Mouse (Mus musculus) MEL (cell line): ENCODE results near the gene Olfr464. TPM values are rescaled to one million over a fixed set of nuclear protein-coding genes. Genes with fewer than 3 reads are reported as not detected.

ENCODE experiments used
- DNase-seq: peaks from one replicate; pipeline ENCODE4 v3.0.0; 2011; ENCODE audit warnings: low read depth, low spot score
- H3K27ac ChIP-seq: 2 replicates; pipeline ENCODE4 v1.5.1; 2012; ENCODE audit warnings: low read depth, mild to moderate bottlenecking, control low read depth, low read length, moderate library complexity; ENCODE audit not compliant: control insufficient read depth
- H3K27me3 ChIP-seq, 2 experiments: fragments of 150-350 bp in 1 of 2; sonication (generic) in 1 of 2; 2 replicates each; pipeline ENCODE4 v1.6.1; 2012; ENCODE audit warnings: low read length in 2 of 2, mild to moderate bottlenecking in 2 of 2, improper control_type of control experiment in 1 of 2, moderate library complexity in 1 of 2; ENCODE audit not compliant: insufficient read depth in 2 of 2, control insufficient read depth in 1 of 2
- H3K36me3 ChIP-seq, 2 experiments: 2 replicates each; pipeline ENCODE4 v1.6.1; 2012 to 2014; ENCODE audit warnings: low read length in 2 of 2, improper control_type of control experiment in 1 of 2, inconsistent platforms in 1 of 2, mild to moderate bottlenecking in 1 of 2; ENCODE audit not compliant: insufficient read depth in 2 of 2, control insufficient read depth in 1 of 2
- H3K4me1 ChIP-seq, 2 experiments: fragments of 150-350 bp in 1 of 2; sonication (generic) in 1 of 2; 2 replicates each; pipeline ENCODE4 v1.6.1; 2012; ENCODE audit warnings: low read length in 2 of 2, improper control_type of control experiment in 1 of 2, mild to moderate bottlenecking in 1 of 2; ENCODE audit not compliant: insufficient read depth in 2 of 2, control insufficient read depth in 1 of 2
- H3K4me3 ChIP-seq, 2 experiments: fragments of 150-350 bp in 1 of 2; sonication (generic) in 1 of 2; 2 replicates each; pipeline ENCODE4 v1.5.1; 2012; ENCODE audit warnings: low read depth in 2 of 2, low read length in 2 of 2, mild to moderate bottlenecking in 2 of 2, moderate library complexity in 2 of 2, control low read depth in 1 of 2, improper control_type of control experiment in 1 of 2; ENCODE audit not compliant: control insufficient read depth in 1 of 2, insufficient read depth in 1 of 2
- H3K79me2 ChIP-seq: 2 replicates; pipeline ENCODE4 v1.6.1; 2012; ENCODE audit warnings: mild to moderate bottlenecking, low read length, moderate library complexity; ENCODE audit not compliant: control insufficient read depth, poor library complexity, insufficient read depth
- H3K9ac ChIP-seq: 2 replicates; pipeline ENCODE4 v1.6.1; 2012; ENCODE audit warnings: low read depth, mild to moderate bottlenecking, control low read depth, low read length, moderate library complexity; ENCODE audit not compliant: control insufficient read depth, poor library complexity, severe bottlenecking
- H3K9me3 ChIP-seq: fragments of 150-350 bp; sonication (generic); replicated peaks from 2 replicates; pipeline ENCODE4 v1.6.1; 2012; ENCODE audit warnings: mild to moderate bottlenecking, low read length, improper control_type of control experiment, moderate library complexity; ENCODE audit not compliant: insufficient read depth
- E2F4 ChIP-seq: IDR thresholded peaks from 2 replicates; pipeline ENCODE4 v1.6.1; 2011; ENCODE audit warnings: low read depth, low read length, improper control_type of control experiment, borderline replicate concordance
- EP300 ChIP-seq, 2 experiments: IDR thresholded peaks; 2 replicates each; pipeline ENCODE4 v1.6.1; 2011; ENCODE audit warnings: improper control_type of control experiment in 2 of 2, low read length in 2 of 2, low read depth in 1 of 2, mild to moderate bottlenecking in 1 of 2
- HCFC1 ChIP-seq: IDR thresholded peaks from 2 replicates; pipeline ENCODE4 v1.6.1; 2012; ENCODE audit warnings: low read depth, mild to moderate bottlenecking, inconsistent platforms, low read length, improper control_type of control experiment, moderate library complexity
- JUND ChIP-seq: IDR thresholded peaks from 2 replicates; pipeline ENCODE4 v1.6.1; 2011; ENCODE audit warnings: low read depth, mild to moderate bottlenecking, improper control_type of control experiment, low read length
- KAT2A ChIP-seq: conservative IDR thresholded peaks from 2 replicates; pipeline ENCODE4 v1.6.1; 2012; ENCODE audit warnings: low read depth, low read length, improper control_type of control experiment, inconsistent platforms
- MAFK ChIP-seq: IDR thresholded peaks from 2 replicates; pipeline ENCODE4 v1.6.1; 2011; ENCODE audit warnings: low read depth, mild to moderate bottlenecking, low read length, improper control_type of control experiment, borderline replicate concordance
- MEF2A ChIP-seq: IDR thresholded peaks from 2 replicates; pipeline ENCODE4 v1.6.1; 2014; ENCODE audit warnings: low read depth, mild to moderate bottlenecking, inconsistent platforms, low read length, improper control_type of control experiment; ENCODE audit not compliant: poor library complexity, insufficient replicate concordance, severe bottlenecking; ENCODE audit errors: extremely low read depth
- MXI1 ChIP-seq: IDR thresholded peaks from 2 replicates; pipeline ENCODE4 v1.6.1; 2011; ENCODE audit warnings: mild to moderate bottlenecking, low read depth, low read length, improper control_type of control experiment
- MYB ChIP-seq: IDR thresholded peaks from 2 replicates; pipeline ENCODE4 v1.6.1; 2011; ENCODE audit warnings: mild to moderate bottlenecking, low read depth, low read length, improper control_type of control experiment
- NRF1 ChIP-seq: IDR thresholded peaks from 2 replicates; pipeline ENCODE4 v1.6.1; 2014; ENCODE audit warnings: low read depth, mild to moderate bottlenecking, inconsistent platforms, low read length, improper control_type of control experiment, moderate library complexity; ENCODE audit not compliant: poor library complexity, insufficient read depth, severe bottlenecking
- POLR2A ChIP-seq, 2 experiments: IDR thresholded peaks; 2 replicates each; pipeline ENCODE4 v1.6.1; 2011 to 2012; ENCODE audit warnings: low read length in 2 of 2, mild to moderate bottlenecking in 2 of 2, control low read depth in 1 of 2, improper control_type of control experiment in 1 of 2, low read depth in 1 of 2, moderate library complexity in 1 of 2; ENCODE audit not compliant: control insufficient read depth in 1 of 2, insufficient read depth in 1 of 2, poor library complexity in 1 of 2
- POLR2AphosphoS5 ChIP-seq: IDR thresholded peaks from 2 replicates; pipeline ENCODE4 v1.6.1; 2012; ENCODE audit warnings: low read depth, borderline replicate concordance, mild to moderate bottlenecking, inconsistent platforms, low read length, moderate library complexity, mixed read lengths
- RCOR1 ChIP-seq: IDR thresholded peaks from 2 replicates; pipeline ENCODE4 v1.6.1; 2012; ENCODE audit warnings: low read depth, mild to moderate bottlenecking, inconsistent platforms, low read length, improper control_type of control experiment
- SMC3 ChIP-seq: IDR thresholded peaks from 2 replicates; pipeline ENCODE4 v1.6.1; 2011; ENCODE audit warnings: low read depth, low read length, improper control_type of control experiment
- TAL1 ChIP-seq: IDR thresholded peaks from 2 replicates; pipeline ENCODE4 v1.6.1; 2012; ENCODE audit warnings: mild to moderate bottlenecking, inconsistent platforms, low read length, moderate library complexity, mixed read lengths
- TBP ChIP-seq: IDR thresholded peaks from 2 replicates; pipeline ENCODE4 v1.8.0; 2011; ENCODE audit warnings: low read depth, low read length, improper control_type of control experiment
- TCF12 ChIP-seq: IDR thresholded peaks from 2 replicates; pipeline ENCODE4 v1.6.1; 2014; ENCODE audit warnings: low read depth, mild to moderate bottlenecking, inconsistent platforms, low read length, improper control_type of control experiment, moderate library complexity
- USF2 ChIP-seq, 2 experiments: IDR thresholded peaks; 2 replicates each; pipeline ENCODE4 v1.6.1; 2011 to 2012; ENCODE audit warnings: improper control_type of control experiment in 2 of 2, low read length in 2 of 2, borderline replicate concordance in 1 of 2, inconsistent platforms in 1 of 2, low read depth in 1 of 2, mild to moderate bottlenecking in 1 of 2; ENCODE audit not compliant: insufficient read depth in 1 of 2
- ZMIZ1 ChIP-seq: IDR thresholded peaks from 2 replicates; pipeline ENCODE4 v1.6.1; 2012; ENCODE audit warnings: low read depth, mild to moderate bottlenecking, inconsistent platforms, low read length, improper control_type of control experiment, moderate library complexity
- polyA plus RNA-seq, 2 experiments: library from polyadenylated mRNA; stranded (reverse) in 1 of 2; unstranded in 1 of 2; fragments of >175 nt in 1 of 2; fragments of >200 nt in 1 of 2; gene quantifications; 2 replicates each; pipeline versions ENCODE4 v1.2.1 to v1.2.4; 2012; ENCODE audit warnings: low replicate concordance in 2 of 2, low read depth in 1 of 2; ENCODE audit not compliant: insufficient read length in 2 of 2, insufficient read depth in 1 of 2, missing spikeins in 1 of 2
- total RNA-seq: library from RNA; depleted of rRNA; stranded (reverse); fragments of 300-350 nt; gene quantifications from 2 replicates; pipeline ENCODE4 v1.2.3, GENCODE M21; 2012

Gene Olfr464
- total and polyA plus RNA-seq, 3 experiments: not detected

- no peak overlapping the region for H3K9ac ChIP-seq
- H3K27me3 ChIP-seq: peaks cover 4 to 8% of the 10 kb centered on the region in 2 experiments
- no peak overlapping the region for H3K4me3 ChIP-seq
- no peaks in the 10 kb centered on the region for H3K79me2 ChIP-seq
- TF ChIP-seq MAFK (peak; percentile 21; the same call in 1 of the 2 replicates), EP300 (IDR thresholded peaks at IDR 0.05; ENCODE audit: low read depth in 1 of 2, low read length in 2 of 2) (no peak)
- H3K4me1 ChIP-seq: no peaks in the 10 kb centered on the region
- DNase-seq: no peak
- no peaks in the 10 kb centered on the region for H3K36me3 ChIP-seq
- H3K27ac ChIP-seq: no peak overlapping the region
- H3K9me3 ChIP-seq: no peaks in the 10 kb centered on the region
Measured at GRCm38 (mm10) chr11:87916005-87916404, 4.8 kb downstream of the Olfr464 start.

- no peaks in the 10 kb centered on the region for H3K79me2 ChIP-seq
Measured at GRCm38 (mm10) chr11:87904331-87904730, 16.4 kb downstream of the Olfr464 start.

GRCm38 (mm10) chr11:87897287-87897686 is 23.5 kb downstream of the Olfr464 start, which contains the start of gene Olfr463:
Gene Olfr463, minus strand, starts transcription at chr11:87897387.
- DNase-seq: no peak
- no peak within 1 kb of the TSS for H3K9ac ChIP-seq
- TF ChIP-seq SMC3 (no peak), E2F4 (no peak), HCFC1 (no peak), USF2 (IDR thresholded peaks at IDR 0.05; ENCODE audit: borderline replicate concordance in 1 of 2, insufficient read depth in 1 of 2, low read depth in 1 of 2, low read length in 2 of 2) (no peak), POLR2A (IDR thresholded peaks at IDR 0.05; ENCODE audit: control insufficient read depth in 1 of 2, insufficient read depth in 1 of 2, low read depth in 1 of 2, low read length in 2 of 2, poor library complexity in 1 of 2) (no peak), TBP (no peak), MXI1 (no peak), NRF1 (no peak), MEF2A (no peak), ZMIZ1 (no peak), RCOR1 (no peak), MAFK (no peak), JUND (no peak), POLR2AphosphoS5 (no peak), TAL1 (no peak), EP300 (IDR thresholded peaks at IDR 0.05; ENCODE audit: low read depth in 1 of 2, low read length in 2 of 2) (no peak)
- H3K27ac ChIP-seq: no peak within 1 kb of the TSS
- H3K27me3 ChIP-seq: peaks cover 7 to 18% of the 10 kb centered on the region in 2 experiments; a peak in 3 of 4 replicates
- H3K9me3 ChIP-seq: no peaks in the 10 kb centered on the region
- no peaks in the 10 kb centered on the region for H3K4me1 ChIP-seq
- H3K4me3 ChIP-seq: no peak within 1 kb of the TSS
- no peaks in the 10 kb centered on the region for H3K36me3 ChIP-seq
- H3K79me2 ChIP-seq: no peaks in the 10 kb centered on the region

More at GRCm38 (mm10) chr11:87904331-87904730, 16.4 kb downstream of the Olfr464 start:
- no peak for TF ChIP-seq TCF12
- TF ChIP-seq USF2 (IDR thresholded peaks at IDR 0.05; ENCODE audit: borderline replicate concordance in 1 of 2, insufficient read depth in 1 of 2, low read depth in 1 of 2, low read length in 2 of 2): no peak
- no peak for TF ChIP-seq MYB
- TF ChIP-seq KAT2A: no peak
- H3K4me1 ChIP-seq: no peaks in the 10 kb centered on the region
- no peaks in the 10 kb centered on the region for H3K9me3 ChIP-seq
- H3K27ac ChIP-seq: no peak overlapping the region
- H3K9ac ChIP-seq: no peak overlapping the region
- no peak overlapping the region for H3K4me3 ChIP-seq
- peaks cover 3 to 7% of the 10 kb centered on the region in 2 experiments; a peak in 3 of 4 replicates for H3K27me3 ChIP-seq
- DNase-seq: no peak
- no peaks in the 10 kb centered on the region for H3K36me3 ChIP-seq
